8 mouse cellular contexts compared by ENCODE assay signal in the genomic region with DNA sequence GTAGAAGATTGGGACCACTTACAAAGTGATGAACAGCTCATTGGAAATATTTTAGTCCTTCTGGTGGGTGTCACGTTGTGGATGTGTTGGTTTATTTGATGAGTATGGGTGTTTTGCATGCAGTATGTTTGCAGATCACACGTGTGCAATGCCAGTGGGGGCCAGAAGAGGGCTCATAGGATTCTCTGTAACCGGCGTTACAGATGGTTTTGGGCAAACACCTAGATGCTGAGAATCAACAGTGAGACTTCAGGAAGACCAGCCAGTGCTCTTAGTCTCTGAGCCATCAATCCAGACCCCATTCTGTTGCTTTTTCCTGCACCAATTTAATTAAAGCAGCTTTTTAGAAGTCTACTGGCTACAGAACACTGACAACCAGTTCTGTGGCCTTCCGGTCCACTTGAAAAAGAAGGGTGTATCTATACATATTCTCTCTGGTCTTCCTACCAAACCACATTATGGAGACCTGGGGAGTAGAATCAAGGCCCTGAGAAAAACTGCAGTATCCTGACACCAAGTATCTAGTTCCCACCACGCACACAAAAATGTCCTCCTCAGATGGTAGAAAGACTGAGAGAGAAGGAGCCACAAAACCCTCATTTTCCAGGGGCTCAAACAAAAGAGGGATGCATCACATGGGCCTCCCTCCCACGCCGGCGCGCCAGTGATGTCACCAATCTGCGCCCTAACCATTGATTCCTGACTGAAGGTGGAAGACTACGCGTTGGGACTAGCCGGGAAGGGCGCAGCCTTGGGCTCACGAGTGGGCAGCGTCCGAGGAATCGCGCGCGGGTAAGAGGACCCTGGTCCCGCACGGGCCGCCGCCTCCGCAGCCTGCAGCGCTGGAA. TPM values are rescaled to one million over a fixed set of nuclear protein-coding genes. Genes with fewer than 3 reads are reported as not detected.
DNase-seq lines count a peak whose midpoint lies in the region; ATAC-seq lines count a peak whose summit lies in the region.

A gene (plus strand): TSS at position 664 of the 848 bp plus-strand sequence.

- DNase-seq in adipocyte (ENCODE audit: low spot score), result peak; percentile 74
- DNase-seq in embryo, embryonic 10 days (ENCODE audit: low spot score), result peak; percentile 96
- peak; percentile 70 for DNase-seq in gastrocnemius, postnatal 10 days
- peak; percentile 90 for DNase-seq in induced T-regulatory cell, adult 2 months (ENCODE audit: low read depth)
- peak; percentile 90 to 95 for DNase-seq in left cerebral cortex, adult 8-10 months (ENCODE audit: low spot score in 2 of 2)
- DNase-seq in right cerebral cortex, adult 2 months (ENCODE audit: low spot score in 2 of 2), result peak; percentile 97 to 98
- peak; percentile 75 for DNase-seq in urinary bladder, postnatal 14 days (ENCODE audit: low spot score)

- ATAC-seq in megakaryocyte, adult 5-6 weeks (ENCODE audit: poor library complexity, severe bottlenecking), result peak; percentile 83

RNA-seq across cellular contexts. Expression of the gene that starts here (rescaled TPM):
- total RNA-seq in gastrocnemius, postnatal 10 days (2021), result 1 to 10 TPM; 6.3 to 8.3 TPM
- 100 to 1,000 TPM; 136 to 145 (median 140) TPM for total RNA-seq in left cerebral cortex, adult 8-10 months (2022)
- total RNA-seq in megakaryocyte, adult 5-6 weeks (2015), result 34.9 and 36.0 TPM in 2 replicates
- total RNA-seq in megakaryocyte, adult 5-6 weeks (2017), result 38.5 and 42.2 TPM in 2 replicates

Comparison
In these comparisons a context has a peak if more than half of its experiments do, and no peak if none do; other contexts are left out.
1. Peak in every context shown above with its lines: DNase-seq and ATAC-seq.